Mouse (Mus musculus) heart, embryonic 16.5 days (tissue): ENCODE data around the gene Srp68. TPM values are rescaled to one million over a fixed set of nuclear protein-coding genes. Genes with fewer than 3 reads are reported as not detected.
"Not testable (repeated sequence)": the region's sequence is repeated elsewhere in the genome, so short reads cannot be mapped to it uniquely, and the experiment has no call there.

Experiments
- ATAC-seq: fragments of 200-750 bp; cut with Nextera tagmentation; replicated peaks from 2 replicates; pipeline ENCODE4 v1.8.0; 2017; ENCODE audit warnings: moderate number of reproducible peaks; ENCODE audit not compliant: insufficient read depth, low FRiP score; ENCODE audit errors: extremely low read depth
- H3K27ac ChIP-seq: fragments of 300-500 bp; sonication (generic); 2 replicates; pipeline ENCODE4 v1.5.1; 2014; ENCODE audit warnings: mild to moderate bottlenecking, low read length, control low read depth, moderate library complexity
- H3K27me3 ChIP-seq: fragments of 300-500 bp; sonication (generic); 2 replicates; pipeline ENCODE4 v1.6.1; 2014; ENCODE audit warnings: low read length, mixed read lengths; ENCODE audit not compliant: control insufficient read depth, insufficient read depth
- H3K36me3 ChIP-seq: fragments of 300-500 bp; sonication (generic); 2 replicates; pipeline ENCODE4 v1.6.1; 2014; ENCODE audit not compliant: control insufficient read depth, insufficient read depth
- H3K4me1 ChIP-seq: fragments of 300-500 bp; sonication (generic); 2 replicates; pipeline ENCODE4 v1.6.1; 2014; ENCODE audit warnings: low read length, mixed read lengths; ENCODE audit not compliant: control insufficient read depth, insufficient read depth
- H3K4me2 ChIP-seq: fragments of 300-500 bp; sonication (generic); 2 replicates; pipeline ENCODE4 v1.6.1; 2014; ENCODE audit warnings: low read depth, mild to moderate bottlenecking, control low read depth, low read length
- H3K4me3 ChIP-seq: fragments of 300-500 bp; sonication (generic); 2 replicates; pipeline ENCODE4 v1.5.1; 2014; ENCODE audit warnings: mild to moderate bottlenecking, control low read depth, low read length
- H3K9ac ChIP-seq: fragments of 300-500 bp; sonication (generic); 2 replicates; pipeline ENCODE4 v1.6.1; 2014; ENCODE audit warnings: low read length, control low read depth
- H3K9me3 ChIP-seq: fragments of 300-500 bp; sonication (generic); replicated peaks from 2 replicates; pipeline ENCODE4 v1.6.1; 2016; ENCODE audit warnings: low read length; ENCODE audit not compliant: control insufficient read depth
- WGBS: fragments of 180-500 bp; shearing (Covaris S2); extraction: QIAGEN DNeasy Blood & Tissue Kit; methylation state at CpG from one replicate; pipeline ENCODE4 v1.1.7; 2014; 5-methylcytosine and 5-hydroxymethylcytosine counted together
- polyA plus RNA-seq: library from polyadenylated mRNA; unstranded; fragments of >200 nt; fragmentation: Nextera tagmentation; extraction: Ambion mirVana; gene quantifications from 2 replicates; pipeline ENCODE4 v1.2.1, GENCODE M21; 2015

Srp68 gene
- polyA plus RNA-seq, 1 experiment from 2014 or later: 72.3 TPM

- ATAC-seq: no peak
- no peaks in the 10 kb centered on the region for H3K9me3 ChIP-seq
- no peak overlapping the region for H3K4me3 ChIP-seq
- no peak overlapping the region for H3K27ac ChIP-seq
- peaks cover 4% of the 10 kb centered on the region; the same call in 1 of the 2 replicates for H3K4me1 ChIP-seq
- H3K27me3 ChIP-seq: no peaks in the 10 kb centered on the region
- H3K9ac ChIP-seq: no peak overlapping the region
- no peak overlapping the region for H3K4me2 ChIP-seq
- H3K36me3 ChIP-seq: peaks cover 18% of the 10 kb centered on the region; the same call in 1 of the 2 replicates
- 45% methylated on average over 8 of the region's 8 CpGs for WGBS
Observed at GRCm38 (mm10) chr11:116290556-116290955, 16.5 kb upstream of the Srp68 start.

- Histone ChIP-seq H3K4me2 (no peak overlapping the region), H3K27me3 (peaks cover 28% of the 10 kb centered on the region), H3K4me1 (peaks cover 4% of the 10 kb centered on the region; the same call in 1 of the 2 replicates), H3K9me3 (no peaks in the 10 kb centered on the region), H3K27ac (no peak overlapping the region), H3K4me3 (no peak overlapping the region), H3K9ac (no peak overlapping the region), H3K36me3 (peaks cover 18% of the 10 kb centered on the region; the same call in 1 of the 2 replicates)
- WGBS: 81% methylated on average over 5 of the region's 5 CpGs
- ATAC-seq: no peak
Observed at GRCm38 (mm10) chr11:116287351-116287750, 13.3 kb upstream of the Srp68 start.

- no peak overlapping the region for H3K4me2 ChIP-seq
- no peak overlapping the region for H3K27ac ChIP-seq
- H3K4me1 ChIP-seq: peaks cover 8% of the 10 kb centered on the region
- no peak for ATAC-seq
- no peaks in the 10 kb centered on the region for H3K9me3 ChIP-seq
- H3K4me3 ChIP-seq: no peak overlapping the region
- 53% methylated on average over 7 of the region's 7 CpGs for WGBS
- peaks cover 14% of the 10 kb centered on the region; the same call in 1 of the 2 replicates for H3K36me3 ChIP-seq
- no peak overlapping the region for H3K9ac ChIP-seq
- H3K27me3 ChIP-seq: peaks cover 44% of the 10 kb centered on the region
Observed at GRCm38 (mm10) chr11:116285770-116286191, 11.8 kb upstream of the Srp68 start.

GRCm38 (mm10) chr11:116283982-116284381 is 10.0 kb upstream of the Srp68 start:
- 53% methylated on average over 6 of the region's 6 CpGs for WGBS
- H3K27me3 ChIP-seq: peaks cover 55% of the 10 kb centered on the region

GRCm38 (mm10) chr11:116282912-116283521 is 9.0 kb upstream of the Srp68 start:
- H3K9me3 ChIP-seq: no peaks in the 10 kb centered on the region
- peaks cover 55% of the 10 kb centered on the region for H3K27me3 ChIP-seq
- no peak overlapping the region for H3K9ac ChIP-seq
- no peak overlapping the region for H3K4me2 ChIP-seq
- no peak overlapping the region for H3K27ac ChIP-seq
- H3K4me1 ChIP-seq: peaks cover 8% of the 10 kb centered on the region
- 0 out of 2 replicates have a peak, but pooled peaks cover under 1% of the 10 kb centered on the region for H3K36me3 ChIP-seq
- 10% methylated on average over 48 of the region's 48 CpGs for WGBS
- no peak for ATAC-seq
- H3K4me3 ChIP-seq: no peak overlapping the region

More at GRCm38 (mm10) chr11:116283982-116284381, 10.0 kb upstream of the Srp68 start:
- Histone ChIP-seq H3K27ac (no peak overlapping the region), H3K9me3 (no peaks in the 10 kb centered on the region), H3K36me3 (peaks cover 8% of the 10 kb centered on the region; the same call in 1 of the 2 replicates), H3K4me2 (no peak overlapping the region), H3K4me1 (peaks cover 8% of the 10 kb centered on the region), H3K9ac (no peak overlapping the region), H3K4me3 (no peak overlapping the region)
- no peak for ATAC-seq

GRCm38 (mm10) chr11:116282089-116282488 is 8.1 kb upstream of the Srp68 start:
- Histone ChIP-seq H3K27ac (no peak overlapping the region), H3K4me2 (no peak overlapping the region; the same call in 1 of the 2 replicates), H3K4me1 (peaks cover 8% of the 10 kb centered on the region), H3K9ac (no peak overlapping the region), H3K27me3 (peaks cover 55% of the 10 kb centered on the region), H3K36me3 (no peaks in the 10 kb centered on the region), H3K4me3 (peak overlapping the region; percentile 46), H3K9me3 (no peaks in the 10 kb centered on the region)
- 2% methylated on average over 11 of the region's 11 CpGs for WGBS
- no peak for ATAC-seq

- H3K4me3 ChIP-seq: peak overlapping the region; percentile 46
- peak overlapping the region; percentile 65 for H3K4me2 ChIP-seq
- H3K4me1 ChIP-seq: peaks cover 8% of the 10 kb centered on the region
- H3K36me3 ChIP-seq: no peaks in the 10 kb centered on the region
- WGBS: 4% methylated on average over 18 of the region's 18 CpGs
- no peak for ATAC-seq
- peaks cover 55% of the 10 kb centered on the region for H3K27me3 ChIP-seq
- no peaks in the 10 kb centered on the region for H3K9me3 ChIP-seq
- H3K27ac ChIP-seq: no peak overlapping the region
- peak overlapping the region; percentile 32 for H3K9ac ChIP-seq
Observed at GRCm38 (mm10) chr11:116281671-116282070, 7.7 kb upstream of the Srp68 start.

GRCm38 (mm10) chr11:116280751-116281663 is 7.0 kb upstream of the Srp68 start, which contains the start of gene Galr2:
TSS of gene Galr2 (plus strand) at chr11:116280939.
- Histone ChIP-seq H3K36me3 (no peaks in the 10 kb centered on the region), H3K27ac (no peak within 1 kb of the TSS), H3K4me2 (peak within 1 kb of the TSS; percentile 65), H3K9ac (peak within 1 kb of the TSS; percentile 32), H3K4me3 (peak within 1 kb of the TSS; percentile 46), H3K4me1 (peaks cover 8% of the 10 kb centered on the region), H3K9me3 (no peaks in the 10 kb centered on the region), H3K27me3 (peaks cover 55% of the 10 kb centered on the region)
- ATAC-seq: no peak
- 7% methylated on average over 46 of the region's 48 CpGs for WGBS

GRCm38 (mm10) chr11:116277184-116277583 is 3.2 kb upstream of the Srp68 start:
- ATAC-seq, H3K9ac ChIP-seq, H3K36me3 ChIP-seq, H3K9me3 ChIP-seq, H3K4me2 ChIP-seq, H3K27ac ChIP-seq, H3K4me3 ChIP-seq: not testable (repeated sequence)
- Histone ChIP-seq H3K4me1 (peaks cover 21% of the 10 kb centered on the region), H3K27me3 (peaks cover 26% of the 10 kb centered on the region)
- 87% methylated on average over 1 of the region's 1 CpGs for WGBS
